Mouse (Mus musculus): Measurements from ENCODE around the gene Olfr694. TPM values are rescaled to one million over a fixed set of nuclear protein-coding genes. Genes with fewer than 3 reads are reported as not detected.
"Not testable (repeated sequence)": the region's sequence is repeated elsewhere in the genome, so short reads cannot be mapped to it uniquely, and the experiment has no call there.

The Olfr694 gene
- total RNA-seq (2018; cell fraction: chromatin; rRNA removed): not detected
- total RNA-seq (2018; cell fraction: cytosol; rRNA removed): not detected
- not detected for total RNA-seq (2018; cell fraction: nucleus; rRNA removed)
- not detected in 3 replicates for polyA plus RNA-seq (2018)

DNA sequence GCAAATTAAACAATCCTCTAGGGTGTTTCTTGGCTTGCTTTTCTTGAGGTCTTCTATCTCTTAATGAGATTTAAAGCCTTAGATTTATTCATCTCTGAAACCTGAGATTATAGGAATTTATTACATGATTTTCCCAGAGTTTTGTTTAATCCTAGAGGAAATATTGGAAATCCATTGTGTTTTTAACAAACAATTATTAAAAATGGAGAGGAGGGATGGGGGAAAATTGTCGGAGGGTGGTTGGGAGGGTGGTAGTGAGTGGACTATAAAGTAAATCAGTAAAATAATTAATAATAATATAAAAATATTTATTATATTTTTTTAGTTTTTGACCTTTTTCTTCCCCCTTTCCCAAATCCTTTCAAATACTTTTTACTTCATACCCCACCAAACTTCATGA lies at the start of gene Olfr694:
Gene Olfr694, minus strand, starts transcription at position 101 of the 400 bp plus-strand sequence.
- H3K79me2 ChIP-seq (ENCODE audit: inconsistent target): no peaks in the 10 kb centered on the region
- H3K4me3 ChIP-seq (ENCODE audit: inconsistent target): no peak within 1 kb of the TSS
- H3K36me3 ChIP-seq (ENCODE audit: inconsistent target): no peaks in the 10 kb centered on the region
- WGBS (ENCODE audit: missing documents): 89% methylated on average over 1 of the region's 1 CpGs
- H3K27ac ChIP-seq: no peak within 1 kb of the TSS

- Histone ChIP-seq H3K27ac (no peak overlapping the region), H3K79me2 (ENCODE audit: inconsistent target) (no peaks in the 10 kb centered on the region), H3K4me3 (ENCODE audit: inconsistent target) (no peak overlapping the region), H3K36me3 (ENCODE audit: inconsistent target) (no peaks in the 10 kb centered on the region)
Measured at GRCm38 (mm10) chr7:106737028-106737427, 45.4 kb upstream of the Olfr694 start.

DNA sequence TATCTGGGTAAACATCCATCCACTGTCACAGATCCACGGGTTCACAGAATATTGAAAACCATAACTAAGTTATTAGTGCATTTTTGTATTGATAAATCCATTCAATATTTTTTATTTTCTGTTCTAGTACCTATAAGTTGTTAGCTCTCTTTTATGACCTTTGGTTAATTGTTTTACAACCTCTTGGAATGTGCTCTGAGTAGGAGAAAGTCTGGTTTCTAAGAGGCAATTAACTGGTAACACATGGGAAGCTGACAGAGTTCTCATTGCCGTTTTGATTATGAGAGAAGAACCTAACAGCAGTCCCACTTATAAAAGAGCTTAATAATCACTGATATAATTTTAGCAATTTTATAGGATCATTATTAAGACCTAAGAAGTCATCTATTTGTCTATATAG lies 42.1 kb upstream of the Olfr694 start:
- 88% methylated on average over 2 of the region's 2 CpGs for WGBS (ENCODE audit: missing documents)
- Histone ChIP-seq H3K36me3 (ENCODE audit: inconsistent target) (no peaks in the 10 kb centered on the region), H3K79me2 (ENCODE audit: inconsistent target) (no peaks in the 10 kb centered on the region)

DNA sequence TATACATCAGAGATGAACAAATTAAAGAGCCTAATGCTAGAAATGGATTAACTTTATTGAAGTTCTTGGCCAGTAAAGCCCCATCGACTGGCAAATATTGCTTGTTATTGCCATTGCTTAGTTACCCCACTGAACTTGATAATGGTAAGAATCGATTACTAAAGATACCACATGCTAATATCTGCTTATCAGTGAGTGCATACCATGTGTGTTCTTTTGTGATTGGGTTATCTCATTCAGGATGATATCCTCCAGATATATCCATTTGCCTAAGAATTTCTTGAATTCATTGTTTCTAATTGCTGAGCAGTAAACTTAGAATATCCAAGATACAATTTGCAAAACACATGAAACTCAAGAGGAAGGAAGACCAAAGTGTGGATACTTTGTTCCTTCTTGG lies 34.0 kb upstream of the Olfr694 start:
- WGBS (ENCODE audit: missing documents): 95% methylated on average over 2 of the region's 2 CpGs

More for the DNA sequence above, 42.1 kb upstream of the Olfr694 start:
- no peak overlapping the region for H3K27ac ChIP-seq
- no peak overlapping the region for H3K4me3 ChIP-seq (ENCODE audit: inconsistent target)

DNA sequence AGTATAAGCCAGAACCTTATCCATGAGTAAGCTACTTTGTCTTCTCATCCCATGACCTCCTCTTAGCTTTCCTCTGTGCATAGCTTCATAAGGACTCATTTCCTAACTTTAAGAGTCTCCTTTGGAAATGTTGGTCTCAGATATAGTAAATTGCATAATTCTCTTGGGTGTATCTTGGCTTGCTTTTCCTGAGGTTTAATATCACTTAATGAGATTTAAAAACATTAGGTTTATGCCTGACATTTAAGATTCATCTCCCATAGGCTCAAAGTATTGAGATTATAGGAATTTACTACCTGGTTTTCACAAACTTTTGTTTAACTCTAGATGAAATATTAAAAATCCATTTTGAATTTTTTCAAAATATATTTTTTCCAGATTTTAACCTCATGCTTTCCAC lies 24.7 kb upstream of the Olfr694 start, which contains the start of gene Olfr695:
Gene Olfr695, minus strand, starts transcription at position 101 of the 400 bp plus-strand sequence.
- H3K4me3 ChIP-seq (ENCODE audit: inconsistent target): no peak within 1 kb of the TSS
- H3K36me3 ChIP-seq (ENCODE audit: inconsistent target): no peaks in the 10 kb centered on the region
- H3K27ac ChIP-seq: no peak within 1 kb of the TSS
- H3K79me2 ChIP-seq (ENCODE audit: inconsistent target): no peaks in the 10 kb centered on the region

More for the DNA sequence above, 34.0 kb upstream of the Olfr694 start:
- not testable (repeated sequence) for H3K27ac ChIP-seq; H3K4me3 ChIP-seq (ENCODE audit: inconsistent target); H3K36me3 ChIP-seq (ENCODE audit: inconsistent target); H3K79me2 ChIP-seq (ENCODE audit: inconsistent target)

- WGBS (ENCODE audit: missing documents): 31% methylated on average over 6 of the region's 6 CpGs
- H3K36me3 ChIP-seq (ENCODE audit: inconsistent target): no peaks in the 10 kb centered on the region
- no peaks in the 10 kb centered on the region for H3K79me2 ChIP-seq (ENCODE audit: inconsistent target)
- no peak overlapping the region for H3K4me3 ChIP-seq (ENCODE audit: inconsistent target)
- H3K27ac ChIP-seq: no peak overlapping the region
Measured at GRCm38 (mm10) chr7:106711463-106711862, 19.8 kb upstream of the Olfr694 start.

DNA sequence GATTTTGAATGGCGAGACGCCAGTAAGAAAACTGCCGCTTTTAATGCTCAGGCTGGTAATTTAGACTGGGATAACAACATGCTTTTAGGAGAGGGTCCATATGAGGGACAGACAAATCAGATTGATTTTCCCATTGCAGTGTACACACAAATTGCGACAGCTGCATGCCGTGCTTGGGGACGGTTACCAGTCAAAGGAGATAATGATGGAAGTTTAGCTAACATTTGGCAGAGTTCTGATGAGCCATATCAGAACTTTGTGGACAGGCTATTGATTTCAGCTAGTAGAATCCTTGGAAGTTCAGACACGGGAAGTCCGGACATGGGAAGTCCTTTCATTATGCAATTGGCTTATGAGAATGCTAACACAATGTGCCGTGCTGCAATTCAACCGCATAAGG lies 16.1 kb upstream of the Olfr694 start:
- H3K36me3 ChIP-seq (ENCODE audit: inconsistent target); H3K27ac ChIP-seq; H3K79me2 ChIP-seq (ENCODE audit: inconsistent target); H3K4me3 ChIP-seq (ENCODE audit: inconsistent target): not testable (repeated sequence)
- WGBS (ENCODE audit: missing documents): 98% methylated on average over 7 of the region's 10 CpGs

GRCm38 (mm10) chr7:106696891-106697290 lies 5.3 kb upstream of the Olfr694 start:
- WGBS (ENCODE audit: missing documents): 28% methylated on average over 1 of the region's 1 CpGs
- no peaks in the 10 kb centered on the region for H3K79me2 ChIP-seq (ENCODE audit: inconsistent target)
- no peak overlapping the region for H3K4me3 ChIP-seq (ENCODE audit: inconsistent target)
- no peaks in the 10 kb centered on the region for H3K36me3 ChIP-seq (ENCODE audit: inconsistent target)
- H3K27ac ChIP-seq: no peak overlapping the region

DNA sequence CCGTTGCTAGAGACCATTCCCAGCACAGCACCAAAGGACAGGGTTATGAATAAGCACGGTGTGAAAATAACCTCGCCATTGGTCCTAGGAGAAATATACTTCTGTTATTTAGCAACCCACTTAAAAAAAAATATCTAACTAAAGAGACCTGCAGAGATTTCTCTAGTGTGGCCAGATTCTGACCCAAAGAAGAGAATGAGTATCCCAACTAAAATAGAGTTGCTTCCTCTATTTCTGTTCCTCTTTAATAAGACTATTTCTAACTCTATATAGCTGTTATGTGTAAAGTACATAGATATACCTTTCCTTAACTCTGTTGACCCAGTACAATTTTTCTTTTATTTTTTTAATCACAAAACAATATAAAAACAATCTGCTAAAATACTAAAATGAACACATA lies 1.4 kb upstream of the Olfr694 start:
- H3K79me2 ChIP-seq (ENCODE audit: inconsistent target): no peaks in the 10 kb centered on the region
- H3K27ac ChIP-seq: no peak overlapping the region
- 44% methylated on average over 3 of the region's 3 CpGs for WGBS (ENCODE audit: missing documents)
- H3K4me3 ChIP-seq (ENCODE audit: inconsistent target): no peak overlapping the region
- H3K36me3 ChIP-seq (ENCODE audit: inconsistent target): no peaks in the 10 kb centered on the region

- Histone ChIP-seq H3K36me3 (ENCODE audit: inconsistent target) (no peaks in the 10 kb centered on the region), H3K4me3 (ENCODE audit: inconsistent target) (no peak overlapping the region), H3K79me2 (ENCODE audit: inconsistent target) (no peaks in the 10 kb centered on the region), H3K27ac (no peak overlapping the region)
- 81% methylated on average over 2 of the region's 2 CpGs for WGBS (ENCODE audit: missing documents)
Measured at GRCm38 (mm10) chr7:106685382-106685781, 6.2 kb downstream of the Olfr694 start.

DNA sequence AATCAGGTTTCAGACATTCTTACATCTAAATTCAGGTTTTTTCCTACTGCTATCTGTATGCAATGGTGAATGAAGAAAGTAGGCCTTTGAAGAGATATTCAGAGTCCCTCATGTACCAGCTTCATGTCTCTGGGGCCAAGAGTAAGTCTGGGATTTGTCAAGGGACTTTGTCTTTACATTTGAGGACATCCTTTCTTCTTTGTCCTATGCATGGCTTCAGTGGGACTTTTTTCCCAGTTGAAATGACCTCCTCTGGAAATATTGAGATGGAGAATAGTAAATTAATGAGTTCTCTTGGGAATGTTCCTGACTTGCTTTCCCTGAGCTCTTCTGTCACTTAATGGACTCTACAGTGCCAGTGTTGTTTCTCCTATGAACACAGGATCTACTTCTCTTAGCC lies 11.1 kb downstream of the Olfr694 start, which contains the start of gene Olfr693:
Gene Olfr693, minus strand, starts transcription at position 101 of the 400 bp plus-strand sequence.
- no peak within 1 kb of the TSS for H3K27ac ChIP-seq
- no peak within 1 kb of the TSS for H3K4me3 ChIP-seq (ENCODE audit: inconsistent target)
- no peaks in the 10 kb centered on the region for H3K79me2 ChIP-seq (ENCODE audit: inconsistent target)
- H3K36me3 ChIP-seq (ENCODE audit: inconsistent target): no peaks in the 10 kb centered on the region

GRCm38 (mm10) chr7:106652344-106652652 lies 39.3 kb downstream of the Olfr694 start:
- H3K4me3 ChIP-seq (ENCODE audit: inconsistent target): no peak overlapping the region
- no peaks in the 10 kb centered on the region for H3K36me3 ChIP-seq (ENCODE audit: inconsistent target)
- H3K79me2 ChIP-seq (ENCODE audit: inconsistent target): no peaks in the 10 kb centered on the region
- H3K27ac ChIP-seq: peak overlapping the region; percentile 94

DNA sequence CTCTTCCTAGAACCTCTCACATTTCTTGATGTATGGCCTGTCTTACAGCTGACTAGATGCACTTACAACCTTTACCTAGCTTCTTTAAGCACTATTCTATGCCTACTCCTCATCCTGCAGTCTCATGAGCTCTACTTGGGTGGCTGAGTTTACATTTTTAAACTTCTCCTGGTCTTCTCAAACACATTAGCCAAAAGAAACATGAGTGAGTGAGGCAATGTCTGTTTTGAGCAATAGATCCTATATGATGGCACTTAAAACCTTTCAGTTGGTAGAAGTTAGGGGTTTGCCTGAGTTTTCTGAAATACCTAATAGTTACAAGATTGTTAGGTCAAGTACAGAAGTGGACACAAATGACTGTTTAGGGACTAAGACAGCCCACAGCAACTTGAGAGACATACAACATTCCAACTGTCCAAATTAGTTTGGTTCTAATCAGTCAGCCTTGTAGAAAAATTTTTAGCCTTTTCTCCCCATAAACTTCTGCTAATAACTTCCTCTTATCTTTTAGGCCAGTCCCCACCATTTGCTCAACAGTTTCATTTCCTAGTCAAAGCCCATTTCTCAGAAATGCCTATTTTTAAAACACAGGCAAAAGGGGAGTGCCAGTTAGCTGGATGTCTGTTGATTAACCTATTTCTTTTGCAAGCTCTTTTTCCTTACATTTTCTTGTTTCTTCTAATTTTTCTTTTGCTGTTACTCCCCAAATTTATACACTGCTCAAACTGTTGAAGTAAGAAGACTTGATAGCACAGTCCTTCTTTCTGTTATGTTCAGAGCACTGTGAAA lies 39.9 kb downstream of the Olfr694 start:
- Histone ChIP-seq H3K27ac (peak overlapping the region; percentile 94), H3K79me2 (ENCODE audit: inconsistent target) (no peaks in the 10 kb centered on the region)

GRCm38 (mm10) chr7:106649774-106650173 lies 41.8 kb downstream of the Olfr694 start:
- 100% methylated on average over 1 of the region's 1 CpGs for WGBS (ENCODE audit: missing documents)
- Histone ChIP-seq H3K36me3 (ENCODE audit: inconsistent target) (no peaks in the 10 kb centered on the region), H3K27ac (no peak overlapping the region), H3K79me2 (ENCODE audit: inconsistent target) (no peaks in the 10 kb centered on the region), H3K4me3 (ENCODE audit: inconsistent target) (no peak overlapping the region)

More for the DNA sequence above, 39.9 kb downstream of the Olfr694 start:
- no peak overlapping the region for H3K4me3 ChIP-seq (ENCODE audit: inconsistent target)
- H3K36me3 ChIP-seq (ENCODE audit: inconsistent target): no peaks in the 10 kb centered on the region

- Histone ChIP-seq H3K36me3 (ENCODE audit: inconsistent target) (no peaks in the 10 kb centered on the region), H3K27ac (peak overlapping the region; percentile 59; the same call in 1 of the 2 replicates), H3K79me2 (ENCODE audit: inconsistent target) (peaks cover 38% of the 10 kb centered on the region), H3K4me3 (ENCODE audit: inconsistent target) (no peak overlapping the region)
- 100% methylated on average over 1 of the region's 1 CpGs for WGBS (ENCODE audit: missing documents)
Measured at GRCm38 (mm10) chr7:106645261-106645660, 46.4 kb downstream of the Olfr694 start.
